Mouse (Mus musculus) liver, postnatal 0 days (tissue): Measurements from ENCODE around the gene Ndel1.

Experiments used
- CTCF ChIP-seq: sonication (generic); IDR thresholded peaks from 2 replicates; pipeline ENCODE4 v1.5.1; 2016; ENCODE audit warnings: antibody characterized with exemption, low read depth
- EP300 ChIP-seq: IDR thresholded peaks from 2 replicates; pipeline ENCODE4 v1.6.1; 2016; ENCODE audit warnings: antibody characterized with exemption, low read depth, mild to moderate bottlenecking

DNA sequence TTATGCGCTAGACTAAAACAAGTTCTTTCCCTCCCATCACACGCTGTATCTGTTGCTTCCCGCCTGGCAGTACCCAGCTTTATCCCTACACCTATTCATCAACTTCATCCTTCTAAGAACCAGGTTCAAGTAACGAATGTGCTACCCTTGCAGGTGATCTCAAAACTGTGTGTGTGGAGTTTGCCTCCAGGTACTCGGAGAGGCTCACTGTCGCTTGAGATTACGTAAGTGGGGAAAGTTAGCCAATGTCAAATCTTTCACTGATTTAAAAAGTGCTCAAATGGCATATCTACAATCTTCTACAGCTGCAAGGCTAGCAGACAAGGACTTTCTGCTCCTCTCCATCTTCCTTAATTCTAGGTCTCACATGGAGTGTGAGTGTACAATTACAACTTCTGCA, 20.8 kb downstream of the Ndel1 start:
- TF ChIP-seq EP300 (no peak), CTCF (no peak)
